ENCODE assay signal across 8 mouse cellular contexts in the genomic region with DNA sequence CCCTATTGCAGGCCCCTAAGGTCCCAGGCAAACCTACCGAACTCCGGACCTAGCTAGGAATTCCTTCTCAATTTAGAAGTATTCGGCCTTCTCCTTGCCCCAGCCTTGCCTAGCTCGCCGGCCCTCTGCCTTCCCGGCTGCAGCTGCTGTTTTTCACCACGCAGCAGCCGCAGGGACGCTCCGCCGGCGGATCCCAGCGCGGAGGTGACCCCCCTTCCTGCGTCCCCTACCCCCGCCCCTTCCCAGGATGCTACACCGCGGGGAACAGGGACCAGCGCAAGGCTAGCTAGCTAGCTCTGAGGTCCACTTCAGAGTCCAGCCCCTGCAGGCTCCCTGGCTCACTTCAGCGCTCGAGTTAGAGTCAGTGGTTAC. TPM values are rescaled to one million over a fixed set of nuclear protein-coding genes. Genes with fewer than 3 reads are reported as not detected.
DNase-seq lines count a peak whose midpoint lies in the region; ATAC-seq and TF ChIP-seq lines count a peak whose summit lies in the region.

No protein-coding gene starts in this region.

- peak overlapping the region; percentile 57 for H3K9ac ChIP-seq in forebrain, embryonic 15.5 days (replicated peaks)
- peak overlapping the region; percentile 72 for H3K9ac ChIP-seq in liver, embryonic 14.5 days (replicated peaks)
- peak overlapping the region; percentile 67 for H3K9ac ChIP-seq in midbrain, postnatal 0 days (replicated peaks; ENCODE audit: low read length, poor library complexity, severe bottlenecking)

- peak; percentile 94 for ATAC-seq in forebrain, embryonic 15.5 days (replicated peaks)
- ATAC-seq in inflammation-experienced regulatory T-cells, adult 6 months: peak; percentile 13
- ATAC-seq in liver, embryonic 14.5 days (ENCODE audit: insufficient read depth): peak; percentile 51
- peak; percentile 81 for ATAC-seq in midbrain, postnatal 0 days (ENCODE audit: low FRiP score)

- 21% methylated on average over 21 of the region's 21 CpGs for WGBS in forebrain, embryonic 15.5 days
- 3% methylated on average over 21 of the region's 21 CpGs for WGBS in liver, embryonic 14.5 days (ENCODE audit: insufficient replicate concordance)
- WGBS in midbrain, postnatal 0 days: 12% methylated on average over 21 of the region's 21 CpGs

- no peaks in the 10 kb centered on the region for H3K9me3 ChIP-seq in forebrain, embryonic 15.5 days
- no peaks in the 10 kb centered on the region for H3K9me3 ChIP-seq in liver, embryonic 14.5 days (ENCODE audit: control insufficient read depth, low read length)
- H3K9me3 ChIP-seq in midbrain, postnatal 0 days (ENCODE audit: low read length): no peaks in the 10 kb centered on the region

- no peaks in the 10 kb centered on the region for H3K36me3 ChIP-seq in forebrain, embryonic 15.5 days
- H3K36me3 ChIP-seq in liver, embryonic 14.5 days (replicated peaks; ENCODE audit: control insufficient read depth, insufficient read depth, low read depth): no peaks in the 10 kb centered on the region
- no peaks in the 10 kb centered on the region for H3K36me3 ChIP-seq in midbrain, postnatal 0 days (ENCODE audit: insufficient read depth, low read length)

- no peak for TF ChIP-seq CTCF in liver, embryonic 14.5 days (IDR thresholded peaks at IDR 0.05; ENCODE audit: low read depth)
- no peak for TF ChIP-seq CTCF in midbrain, postnatal 0 days (IDR thresholded peaks at IDR 0.05)

- peak overlapping the region; percentile 62 for H3K4me2 ChIP-seq in forebrain, embryonic 15.5 days (replicated peaks)
- peak overlapping the region; percentile 83 for H3K4me2 ChIP-seq in liver, embryonic 14.5 days (ENCODE audit: low read depth)
- peak overlapping the region; percentile 53 for H3K4me2 ChIP-seq in midbrain, postnatal 0 days (ENCODE audit: low read depth, low read length, poor library complexity, severe bottlenecking)

- TF ChIP-seq EP300 in liver, embryonic 14.5 days (IDR thresholded peaks at IDR 0.05; ENCODE audit: low read depth): no peak

- H3K27ac ChIP-seq in forebrain, embryonic 15.5 days (replicated peaks): peak overlapping the region; percentile 77
- H3K27ac ChIP-seq in liver, embryonic 14.5 days: peak overlapping the region; percentile 54
- peak overlapping the region; percentile 82 for H3K27ac ChIP-seq in midbrain, postnatal 0 days (ENCODE audit: low read depth, low read length)

- H3K4me1 ChIP-seq in forebrain, embryonic 15.5 days: peaks cover 7% of the 10 kb centered on the region; the same call in 1 of the 2 replicates
- peaks cover 0 to 15% of the 10 kb centered on the region in 2 experiments; a peak in 2 of 4 replicates for H3K4me1 ChIP-seq in liver, embryonic 14.5 days (replicated peaks; ENCODE audit: control insufficient read depth in 2 of 2, insufficient read depth in 2 of 2, low read length in 1 of 2)
- H3K4me1 ChIP-seq in midbrain, postnatal 0 days (ENCODE audit: insufficient read depth, low read length): no peaks in the 10 kb centered on the region

- peak; percentile 35 for DNase-seq in right cerebral cortex, adult 18-20 months
- DNase-seq in right cerebral cortex, postnatal 36 days (ENCODE audit: low spot score in 2 of 2): no peak
- peak; percentile 52 to 56 for DNase-seq in cerebellum, adult 18-20 months
- DNase-seq in liver, embryonic 14.5 days (ENCODE audit: low read depth in 3 of 3, low spot score in 3 of 3): no peak
- DNase-seq in midbrain, postnatal 0 days (ENCODE audit: low spot score): peak; percentile 35
- peak; percentile 23 to 31 for DNase-seq in thymus, postnatal 10 days (ENCODE audit: low spot score in 2 of 2)

- H3K4me3 ChIP-seq in forebrain, embryonic 15.5 days: peak overlapping the region; percentile 48
- peak overlapping the region; percentile 61 to 66 for H3K4me3 ChIP-seq in liver, embryonic 14.5 days (ENCODE audit: insufficient read depth in 1 of 2, low read depth in 2 of 2, low read length in 2 of 2)
- H3K4me3 ChIP-seq in midbrain, postnatal 0 days (ENCODE audit: low read depth, low read length): peak overlapping the region; percentile 45

- peaks cover 6% of the 10 kb centered on the region; the same call in 1 of the 2 replicates for H3K27me3 ChIP-seq in forebrain, embryonic 15.5 days
- no peaks in the 10 kb centered on the region for H3K27me3 ChIP-seq in liver, embryonic 14.5 days (ENCODE audit: control insufficient read depth, insufficient read depth, low read length)
- peaks cover 9% of the 10 kb centered on the region; the same call in 1 of the 2 replicates for H3K27me3 ChIP-seq in midbrain, postnatal 0 days (ENCODE audit: insufficient read depth, low read length)

RNA-seq across cellular contexts. Expression of a gene that starts 58.0 kb away (rescaled TPM):
- polyA plus RNA-seq in forebrain, embryonic 15.5 days (2015; fragmentation: Nextera tagmentation; extraction: Ambion mirVana): 94.7 and 95.8 TPM in 2 replicates
- 100 to 1,000 TPM; 154 to 316 (median 209) TPM for polyA plus RNA-seq in inflammation-experienced regulatory T-cells, adult 6 months (2017; shearing (Covaris generic))
- polyA plus RNA-seq in liver, embryonic 14.5 days (2012; rRNA removed): 4.3 and 5.1 TPM in 2 replicates
- polyA plus RNA-seq in liver, embryonic 14.5 days (2014; fragmentation: Nextera tagmentation; extraction: Ambion mirVana): 10.6 TPM in 2 replicates
- 104 and 116 TPM in 2 replicates for total RNA-seq in midbrain, postnatal 0 days (2014; rRNA removed)
- 105 and 115 TPM in 2 replicates for polyA plus RNA-seq in midbrain, postnatal 0 days (2015; fragmentation: Nextera tagmentation; extraction: Ambion mirVana)

Comparison
In these comparisons a context has a peak if more than half of its experiments do, and no peak if none do; other contexts are left out.
1. DNase-seq: peak in right cerebral cortex, adult 18-20 months (single experiment), cerebellum, adult 18-20 months (2 of 2), midbrain, postnatal 0 days (single experiment) and thymus, postnatal 10 days (2 of 2); none in right cerebral cortex, postnatal 36 days (0 of 2) and liver, embryonic 14.5 days (0 of 3).
2. ATAC-seq: peak in every context shown above with its lines; median percentile 94 in forebrain, embryonic 15.5 days; 81 in midbrain, postnatal 0 days; 51 in liver, embryonic 14.5 days; 13 in inflammation-experienced regulatory T-cells, adult 6 months.
3. Peak in every context shown above with its lines, with median percentiles within 50 percentile points of each other: H3K27ac ChIP-seq, H3K4me2 ChIP-seq, H3K4me3 ChIP-seq and H3K9ac ChIP-seq.